11 mouse cellular contexts compared by ENCODE assay signal in genomic region chr3:51745162-51745561, GRCm38 (mm10).
DNase-seq lines count a peak whose midpoint lies in the region; ATAC-seq and TF ChIP-seq lines count a peak whose summit lies in the region.
"Had no signal": no experiment of that assay in that cellular context is flagged by ENCODE, and none has a peak within 500 bp of the region (broad histone marks: within the 10 kb centered on the region; RNA-seq: fewer than 3 reads in every experiment).

No protein-coding gene starts in this region.

- DNase-seq in lung, embryonic 14.5 days, result no peak
- DNase-seq in lung, adult 2 months, result no peak
- no peak for DNase-seq in liver, embryonic 11.5 days (ENCODE audit: low spot score)
- DNase-seq in thymus, postnatal 0 days (ENCODE audit: low spot score), result peak; percentile 52
- DNase-seq in gastrocnemius, postnatal 36 days, result no peak
- DNase-seq: cerebellum, adult 11 months had no signal

- WGBS in lung, embryonic 14.5 days, result 57% methylated on average over 8 of the region's 8 CpGs
- WGBS in lung, adult 2 months, result 62% methylated on average over 8 of the region's 8 CpGs
- WGBS in liver, embryonic 11.5 days, result 40% methylated on average over 8 of the region's 8 CpGs
- 85% methylated on average over 8 of the region's 8 CpGs for WGBS in hindbrain, embryonic 13.5 days

- ATAC-seq in lung, embryonic 14.5 days (ENCODE audit: insufficient read depth), result no peak
- peak; percentile 84 for ATAC-seq in activated CD4-positive, CD25-positive, alpha-beta regulatory T cell, adult 4 months
- ATAC-seq in liver, embryonic 11.5 days (replicated peaks; ENCODE audit: low FRiP score), result no peak
- ATAC-seq in hindbrain, embryonic 13.5 days (ENCODE audit: low FRiP score), result no peak
- ATAC-seq: midbrain, embryonic 15.5 days had no signal

- no peak overlapping the region for H3K4me2 ChIP-seq in lung, embryonic 14.5 days
- H3K4me2 ChIP-seq in liver, embryonic 11.5 days, result peak overlapping the region; percentile 50
- H3K4me2 ChIP-seq in hindbrain, embryonic 13.5 days, result no peak overlapping the region
- H3K4me2 ChIP-seq: embryonic facial prominence, embryonic 13.5 days; hindbrain, embryonic 14.5 days; midbrain, embryonic 15.5 days had no signal

- no peak for TF ChIP-seq CTCF in lung, embryonic 14.5 days (IDR thresholded peaks at IDR 0.05; ENCODE audit: low read depth)
- no peak for TF ChIP-seq CTCF in lung, adult 2 months (IDR thresholded peaks at IDR 0.05; ENCODE audit: insufficient read depth, low read length)

- TF ChIP-seq POLR2A in lung, adult 2 months (IDR thresholded peaks at IDR 0.05; ENCODE audit: borderline replicate concordance, extremely low read depth, low read depth, low read length), result no peak

- H3K9me3 ChIP-seq in lung, embryonic 14.5 days (ENCODE audit: low read depth, low read length), result no peaks in the 10 kb centered on the region
- H3K9me3 ChIP-seq in liver, embryonic 11.5 days (ENCODE audit: control insufficient read depth, low read length), result no peaks in the 10 kb centered on the region
- H3K9me3 ChIP-seq in hindbrain, embryonic 13.5 days, result no peaks in the 10 kb centered on the region
- H3K9me3 ChIP-seq: embryonic facial prominence, embryonic 13.5 days; midbrain, embryonic 15.5 days had no signal

- H3K4me1 ChIP-seq in lung, embryonic 14.5 days (ENCODE audit: insufficient read depth), result peaks cover 30% of the 10 kb centered on the region
- H3K4me1 ChIP-seq in lung, adult 2 months (ENCODE audit: control insufficient read depth, insufficient read depth, low read length), result peaks cover 9% of the 10 kb centered on the region
- peaks cover 52% of the 10 kb centered on the region for H3K4me1 ChIP-seq in liver, embryonic 11.5 days (replicated peaks; ENCODE audit: control insufficient read depth, insufficient read depth, low read length)
- peaks cover 54% of the 10 kb centered on the region for H3K4me1 ChIP-seq in hindbrain, embryonic 13.5 days (replicated peaks)

- H3K27ac ChIP-seq in lung, embryonic 14.5 days (ENCODE audit: low read depth), result peak overlapping the region; percentile 63
- H3K27ac ChIP-seq in liver, embryonic 11.5 days (ENCODE audit: low read depth, low read length), result peak overlapping the region; percentile 70
- H3K27ac ChIP-seq in hindbrain, embryonic 13.5 days, result no peak overlapping the region
- H3K27ac ChIP-seq: embryonic facial prominence, embryonic 13.5 days; hindbrain, embryonic 14.5 days; midbrain, embryonic 15.5 days had no signal

- no peaks in the 10 kb centered on the region for H3K36me3 ChIP-seq in lung, embryonic 14.5 days (ENCODE audit: insufficient read depth)
- H3K36me3 ChIP-seq in liver, embryonic 11.5 days (ENCODE audit: control insufficient read depth, insufficient read depth, low read length), result no peaks in the 10 kb centered on the region
- H3K36me3 ChIP-seq in hindbrain, embryonic 13.5 days, result no peaks in the 10 kb centered on the region
- H3K36me3 ChIP-seq: embryonic facial prominence, embryonic 13.5 days; midbrain, embryonic 15.5 days had no signal

- intact Hi-C loops in gastrocnemius, postnatal 36 days (cut with DNase I), result no loop called here

- no peaks in the 10 kb centered on the region for H3K27me3 ChIP-seq in lung, embryonic 14.5 days (ENCODE audit: insufficient read depth, low read length)
- H3K27me3 ChIP-seq in liver, embryonic 11.5 days (replicated peaks; ENCODE audit: control insufficient read depth, insufficient read depth, low read length), result no peaks in the 10 kb centered on the region
- no peaks in the 10 kb centered on the region for H3K27me3 ChIP-seq in hindbrain, embryonic 13.5 days
- H3K27me3 ChIP-seq: embryonic facial prominence, embryonic 13.5 days; midbrain, embryonic 15.5 days had no signal

- H3K4me3 ChIP-seq in lung, embryonic 14.5 days (ENCODE audit: low read depth, low read length), result no peak overlapping the region
- no peak overlapping the region for H3K4me3 ChIP-seq in lung, adult 2 months (replicated peaks; ENCODE audit: extremely low read depth, low read depth, low read length)
- no peak overlapping the region for H3K4me3 ChIP-seq in liver, embryonic 11.5 days (ENCODE audit: low read depth, low read length)
- no peak overlapping the region for H3K4me3 ChIP-seq in hindbrain, embryonic 13.5 days
- H3K4me3 ChIP-seq: embryonic facial prominence, embryonic 13.5 days; midbrain, embryonic 15.5 days had no signal

- H3K9ac ChIP-seq in lung, embryonic 14.5 days, result no peak overlapping the region
- H3K9ac ChIP-seq in liver, embryonic 11.5 days (ENCODE audit: low read depth, low read length), result peak overlapping the region; percentile 40
- H3K9ac ChIP-seq in hindbrain, embryonic 13.5 days, result no peak overlapping the region
- H3K9ac ChIP-seq: embryonic facial prominence, embryonic 13.5 days; hindbrain, embryonic 14.5 days; midbrain, embryonic 15.5 days had no signal
